Mouse (Mus musculus) E14TG2a.4 (cell line): ENCODE measurements around the gene Grin2b.

ENCODE experiments used
- H3K27me3 ChIP-seq: 2 replicates; pipeline ENCODE4 v1.6.1; 2014; ENCODE audit warnings: low read length, control low read depth; ENCODE audit not compliant: insufficient read depth
- H3K36me3 ChIP-seq: 2 replicates; pipeline ENCODE4 v1.6.1; 2014; ENCODE audit warnings: low read length, control low read depth; ENCODE audit not compliant: insufficient read depth
- H3K4me1 ChIP-seq: replicated peaks from 2 replicates; pipeline ENCODE4 v1.6.1; 2014; ENCODE audit warnings: low read depth, low read length, control low read depth
- H3K4me3 ChIP-seq: replicated peaks from 2 replicates; pipeline ENCODE4 v1.5.1; 2014; ENCODE audit warnings: mild to moderate bottlenecking, low read length
- H3K9me3 ChIP-seq: 2 replicates; pipeline ENCODE4 v1.6.1; 2014; ENCODE audit warnings: low read length, control low read depth
- CTCF ChIP-seq: conservative IDR thresholded peaks from 2 replicates; pipeline ENCODE4 v1.5.1; 2014; ENCODE audit warnings: low read length
- NANOG ChIP-seq: IDR thresholded peaks from 2 replicates; pipeline ENCODE4 v1.6.1; 2014; ENCODE audit warnings: borderline replicate concordance, low read length, mixed read lengths
- POU5F1 ChIP-seq: IDR thresholded peaks from 2 replicates; pipeline ENCODE4 v1.6.1; 2014; ENCODE audit warnings: low read length, borderline replicate concordance

Gene Grin2b

DNA sequence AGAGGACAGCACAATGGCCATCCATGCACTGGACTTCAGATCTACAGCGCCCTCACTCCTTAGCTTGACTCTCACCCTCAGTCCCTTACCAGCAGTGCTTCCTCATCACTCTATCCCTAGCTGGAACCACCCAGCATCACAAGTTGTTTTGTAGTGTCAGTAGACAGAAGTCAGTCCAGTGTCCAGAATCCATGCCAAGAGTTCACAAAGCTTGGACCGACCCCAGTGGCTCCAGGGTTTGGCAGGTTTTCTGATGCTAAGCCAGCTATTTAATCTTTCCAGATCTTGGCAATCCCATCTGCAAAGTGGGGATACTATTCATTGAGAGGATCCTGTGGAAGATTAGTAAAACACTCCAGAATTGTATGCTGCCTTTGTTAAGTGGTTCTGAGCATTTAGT, 355.9 kb downstream of the Grin2b start:
- Histone ChIP-seq H3K27me3 (no peaks in the 10 kb centered on the region), H3K36me3 (no peaks in the 10 kb centered on the region), H3K9me3 (no peaks in the 10 kb centered on the region), H3K4me1 (no peaks in the 10 kb centered on the region), H3K4me3 (no peak overlapping the region)
- no peak for TF ChIP-seq CTCF
- no peak for TF ChIP-seq POU5F1
- no peak for TF ChIP-seq NANOG

DNA sequence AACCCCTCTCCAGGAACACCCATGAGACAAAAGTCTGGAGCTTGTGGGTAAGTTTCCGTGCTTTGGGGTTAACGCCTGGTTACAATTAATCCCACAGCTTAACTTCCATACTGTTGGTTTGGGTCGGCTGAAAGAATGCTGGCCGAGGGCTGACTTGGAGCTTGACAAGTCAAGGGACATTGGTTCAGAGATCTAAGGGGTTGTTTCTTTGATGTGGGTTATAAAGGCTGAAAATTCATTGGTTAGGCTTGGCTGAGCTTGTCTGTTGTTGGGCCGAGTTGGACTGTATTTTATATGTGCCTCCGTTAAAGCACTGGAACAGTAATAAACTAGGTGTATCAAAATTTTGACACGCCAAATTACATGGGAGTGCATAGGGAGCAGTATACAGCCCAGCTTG, 359.6 kb downstream of the Grin2b start:
- Histone ChIP-seq H3K36me3 (no peaks in the 10 kb centered on the region), H3K27me3 (no peaks in the 10 kb centered on the region), H3K9me3 (no peaks in the 10 kb centered on the region), H3K4me1 (no peaks in the 10 kb centered on the region), H3K4me3 (no peak overlapping the region)
- TF ChIP-seq CTCF = no peak
- TF ChIP-seq POU5F1 = no peak
- no peak for TF ChIP-seq NANOG

DNA sequence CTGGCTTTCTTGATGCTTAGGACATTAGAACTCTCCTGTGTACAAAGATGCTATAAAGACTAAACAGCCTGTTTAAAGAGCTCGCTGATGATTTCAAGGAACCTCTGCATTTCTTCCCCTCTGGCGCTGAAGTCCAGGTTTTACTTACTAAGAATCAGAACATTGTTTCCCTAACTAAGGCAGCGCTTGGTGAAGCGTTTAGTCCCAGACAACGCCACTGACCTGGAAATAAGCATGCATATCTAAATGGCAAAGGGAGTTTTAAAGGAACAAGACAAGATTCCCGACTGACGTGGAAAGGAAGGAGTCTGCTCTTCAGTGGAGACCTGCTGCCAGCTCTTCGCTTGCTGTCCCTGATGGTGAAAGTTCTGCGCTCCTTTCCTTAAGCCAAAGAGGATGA, 367.9 kb downstream of the Grin2b start:
- H3K27me3 ChIP-seq = no peaks in the 10 kb centered on the region
- no peaks in the 10 kb centered on the region for H3K9me3 ChIP-seq
- TF ChIP-seq POU5F1 = no peak
- TF ChIP-seq CTCF = no peak
- no peak for TF ChIP-seq NANOG
- no peaks in the 10 kb centered on the region for H3K36me3 ChIP-seq
- H3K4me1 ChIP-seq = no peaks in the 10 kb centered on the region
- no peak overlapping the region for H3K4me3 ChIP-seq

DNA sequence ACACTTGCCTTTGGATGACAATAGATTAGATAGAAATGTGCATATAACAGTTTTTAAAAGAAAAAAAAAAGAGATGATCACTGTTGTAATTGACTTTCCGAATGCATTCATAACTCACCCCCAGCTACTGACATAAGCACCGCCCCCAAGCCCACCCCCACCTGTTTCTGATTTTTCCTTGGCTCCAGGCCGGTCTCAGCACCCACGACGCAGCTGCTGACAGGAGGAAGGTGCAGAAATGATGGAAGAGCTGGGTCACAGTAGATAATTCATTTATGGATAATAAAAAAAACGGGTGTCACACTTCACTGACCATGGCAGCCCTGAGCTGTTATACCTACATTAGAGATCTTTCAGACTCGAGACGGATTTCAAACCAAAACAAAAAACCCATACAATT, 373.4 kb downstream of the Grin2b start:
- no peaks in the 10 kb centered on the region for H3K4me1 ChIP-seq
- H3K4me3 ChIP-seq = no peak overlapping the region
- no peak for TF ChIP-seq NANOG
- TF ChIP-seq CTCF = no peak
- TF ChIP-seq POU5F1 = no peak
- no peaks in the 10 kb centered on the region for H3K9me3 ChIP-seq
- H3K36me3 ChIP-seq = no peaks in the 10 kb centered on the region
- H3K27me3 ChIP-seq = no peaks in the 10 kb centered on the region

DNA sequence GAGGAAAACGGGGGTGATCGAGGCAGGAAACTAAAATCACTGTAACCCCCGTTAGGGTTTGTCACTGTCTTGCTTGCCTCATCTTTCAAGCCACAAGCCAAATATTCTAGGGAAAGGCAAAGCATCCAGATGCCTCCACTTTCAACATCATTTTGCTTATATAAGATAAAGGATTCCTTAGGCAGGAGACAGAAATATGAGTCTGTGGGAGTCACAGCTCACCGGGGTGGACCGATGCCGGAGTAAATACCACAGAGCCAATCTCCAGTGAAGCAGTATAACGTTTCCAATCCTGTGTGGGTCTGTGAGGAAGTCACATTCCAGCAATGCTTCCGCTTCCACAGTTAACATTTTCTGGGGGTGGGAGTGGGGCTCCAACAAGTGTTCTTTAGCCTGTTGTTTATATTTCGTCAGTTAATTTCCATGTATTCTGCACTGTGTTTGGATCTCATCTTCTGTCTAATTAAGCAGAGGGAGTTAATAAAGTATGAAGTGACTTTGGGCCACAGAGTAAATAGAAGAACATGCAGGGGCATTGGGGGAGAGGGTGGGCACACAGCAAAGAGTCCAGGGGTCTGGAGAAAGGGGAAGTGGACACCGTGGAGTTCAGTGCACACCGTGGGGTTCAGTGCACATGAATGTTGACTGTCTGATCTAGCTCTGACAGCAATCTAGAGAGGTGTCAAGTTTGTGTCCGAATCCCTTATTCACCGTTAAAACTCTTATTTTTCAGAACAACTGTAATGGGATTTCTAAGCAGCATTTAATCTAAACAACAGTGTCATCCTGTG, 374.9 kb downstream of the Grin2b start:
- no peak for TF ChIP-seq POU5F1
- no peak for TF ChIP-seq NANOG
- TF ChIP-seq CTCF = no peak

DNA sequence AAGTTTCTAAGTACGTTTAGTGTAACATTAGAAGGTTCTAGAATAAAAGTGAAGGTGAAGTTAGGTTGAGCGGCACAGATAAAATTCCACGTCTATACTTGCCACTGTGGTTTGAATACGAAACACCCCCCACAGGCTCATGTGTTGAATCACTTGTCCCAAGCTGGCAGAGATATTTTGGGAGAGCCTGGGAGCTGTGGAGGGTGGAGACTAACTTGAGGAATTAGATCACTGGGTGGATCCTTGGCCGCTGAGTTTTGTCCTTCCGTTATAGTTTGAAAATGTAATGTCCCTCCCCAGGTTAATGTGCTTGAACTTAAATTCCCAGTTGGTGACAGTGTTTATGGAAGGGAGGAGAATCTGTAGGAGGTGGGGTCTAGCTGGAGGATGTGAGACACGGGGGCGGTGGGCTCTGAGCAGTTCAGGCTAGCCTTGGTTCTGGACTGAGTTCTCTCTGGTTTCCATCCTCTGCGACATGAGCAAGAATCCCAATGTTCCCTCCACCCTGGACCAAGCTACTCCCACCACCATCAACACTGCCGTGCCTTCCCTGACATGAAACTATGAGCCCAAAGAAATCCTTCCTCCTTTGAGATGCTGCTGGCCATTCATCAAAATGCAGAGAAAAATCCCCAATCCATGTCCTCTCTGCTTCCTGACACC, 375.8 kb downstream of the Grin2b start:
- Histone ChIP-seq H3K4me1 (no peaks in the 10 kb centered on the region), H3K9me3 (no peaks in the 10 kb centered on the region), H3K27me3 (no peaks in the 10 kb centered on the region), H3K4me3 (no peak overlapping the region), H3K36me3 (no peaks in the 10 kb centered on the region)
- TF ChIP-seq NANOG (no peak), POU5F1 (no peak), CTCF (no peak)

More for the DNA sequence above, 374.9 kb downstream of the Grin2b start:
- Histone ChIP-seq H3K4me1 (no peaks in the 10 kb centered on the region), H3K27me3 (no peaks in the 10 kb centered on the region), H3K4me3 (no peak overlapping the region), H3K9me3 (no peaks in the 10 kb centered on the region), H3K36me3 (no peaks in the 10 kb centered on the region)

DNA sequence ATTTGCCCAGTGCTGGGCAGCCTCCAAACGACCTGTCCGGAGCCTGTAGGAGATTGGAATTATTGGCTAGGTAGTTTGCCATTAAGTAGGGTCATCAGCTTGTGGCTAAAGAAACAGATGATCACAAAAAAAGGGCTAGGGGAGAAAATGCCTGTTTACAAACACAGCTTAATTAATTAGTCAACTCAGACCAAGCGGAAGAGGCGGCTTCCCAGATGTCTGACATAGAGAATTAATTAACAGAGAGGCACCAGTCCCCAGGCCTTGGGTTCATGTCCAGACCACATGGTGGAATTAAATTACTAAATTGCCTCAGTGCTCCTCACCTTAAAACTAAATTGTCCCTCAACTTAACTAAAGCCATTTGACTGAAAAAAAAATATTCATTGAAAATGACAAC, 376.4 kb downstream of the Grin2b start:
- H3K4me3 ChIP-seq = no peak overlapping the region
- H3K4me1 ChIP-seq = no peaks in the 10 kb centered on the region
- H3K27me3 ChIP-seq = no peaks in the 10 kb centered on the region
- no peaks in the 10 kb centered on the region; the same call in 1 of the 2 replicates for H3K9me3 ChIP-seq
- no peaks in the 10 kb centered on the region for H3K36me3 ChIP-seq
- TF ChIP-seq NANOG (no peak), CTCF (no peak), POU5F1 (no peak)

DNA sequence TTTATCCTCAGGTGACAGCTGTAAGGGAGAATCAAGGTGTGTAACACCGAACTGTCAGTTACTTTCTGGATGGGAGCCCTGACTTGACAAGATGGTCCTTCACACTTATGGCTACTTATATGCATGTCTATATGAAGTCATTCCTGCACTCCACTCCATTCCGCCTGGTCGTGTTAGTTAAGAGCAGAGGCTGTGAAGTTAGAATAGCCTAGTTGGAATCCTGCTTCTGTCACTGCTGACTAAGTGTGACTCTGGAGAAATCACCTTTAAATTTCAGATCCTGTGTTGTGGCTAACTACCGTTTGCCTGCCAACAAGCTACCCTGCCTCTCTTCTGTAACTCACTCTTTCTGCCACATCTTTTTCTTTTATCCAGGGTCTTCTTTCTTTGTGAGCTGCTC, 381.9 kb downstream of the Grin2b start:
- peaks cover 9% of the 10 kb centered on the region for H3K4me1 ChIP-seq
- H3K36me3 ChIP-seq = no peaks in the 10 kb centered on the region
- H3K27me3 ChIP-seq = 0 out of 2 replicates have a peak, but pooled peaks cover 2% of the 10 kb centered on the region
- TF ChIP-seq CTCF (no peak), POU5F1 (no peak), NANOG (no peak)
- H3K4me3 ChIP-seq = no peak overlapping the region
- no peaks in the 10 kb centered on the region; the same call in 1 of the 2 replicates for H3K9me3 ChIP-seq
